Mouse (Mus musculus) thymus, postnatal 14 days (tissue): ENCODE results near the gene Art4.
"Not testable (repeated sequence)": the region's sequence is repeated elsewhere in the genome, so short reads cannot be mapped to it uniquely, and the experiment has no call there.

ENCODE experiments used
- DNase-seq: peaks from one replicate; pipeline ENCODE4 v3.0.0; 2021

Art4 gene

DNA sequence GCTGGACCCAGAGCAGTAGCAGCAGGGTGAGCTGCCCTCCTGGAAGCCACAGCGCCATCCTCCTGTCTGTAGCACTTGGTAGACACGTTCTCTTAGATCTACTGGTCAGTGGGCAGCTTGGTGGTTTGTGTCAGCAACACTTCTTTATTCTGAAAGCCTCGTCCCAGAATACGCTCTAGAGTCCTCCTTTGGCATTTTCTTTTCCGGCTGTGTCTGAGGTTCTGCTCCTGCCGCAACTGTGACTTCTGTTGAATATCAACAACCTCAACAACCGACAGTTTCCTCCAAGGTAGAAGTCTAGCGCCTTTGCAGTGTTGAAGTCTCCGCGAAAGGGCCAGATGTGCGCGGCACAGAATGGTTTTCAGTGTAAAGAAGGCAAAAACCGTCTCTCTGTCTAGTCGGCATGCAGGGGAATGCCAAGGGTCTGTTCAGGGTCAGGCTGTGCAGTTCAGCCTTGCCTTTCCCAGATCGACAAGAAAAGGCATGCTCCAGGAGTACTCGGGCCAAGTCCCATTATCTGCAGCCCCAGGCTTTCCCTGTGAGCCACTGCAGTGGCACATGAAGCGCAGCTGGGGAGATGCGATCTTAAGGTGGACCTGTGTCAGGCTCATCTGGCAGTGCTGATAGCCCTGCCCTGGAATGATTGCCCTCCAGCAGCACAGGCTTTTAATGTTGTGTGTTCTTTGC is at the start of gene Art4:
Art4 (minus strand) TSS at position 548 of the 687 bp plus-strand sequence.
- peak; percentile 75 for DNase-seq

DNA sequence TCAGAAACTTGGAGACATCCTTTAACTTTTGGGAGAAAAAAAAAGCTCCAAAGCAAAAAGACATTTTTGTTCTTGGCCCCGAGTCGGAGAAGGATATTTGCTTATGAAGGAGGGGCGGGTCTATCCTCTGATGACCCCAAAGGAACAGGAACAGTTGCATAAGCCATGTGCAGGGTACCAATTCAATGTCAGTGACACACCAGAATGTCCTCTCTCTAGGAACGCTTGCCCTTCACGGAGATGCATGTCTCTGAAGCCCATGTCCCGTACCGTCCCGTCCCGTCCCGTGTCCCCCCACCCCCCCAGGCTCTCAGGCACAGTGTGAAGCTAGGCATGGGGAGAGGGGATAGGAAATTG is 49.4 kb upstream of the Art4 start:
- no peak for DNase-seq

DNA sequence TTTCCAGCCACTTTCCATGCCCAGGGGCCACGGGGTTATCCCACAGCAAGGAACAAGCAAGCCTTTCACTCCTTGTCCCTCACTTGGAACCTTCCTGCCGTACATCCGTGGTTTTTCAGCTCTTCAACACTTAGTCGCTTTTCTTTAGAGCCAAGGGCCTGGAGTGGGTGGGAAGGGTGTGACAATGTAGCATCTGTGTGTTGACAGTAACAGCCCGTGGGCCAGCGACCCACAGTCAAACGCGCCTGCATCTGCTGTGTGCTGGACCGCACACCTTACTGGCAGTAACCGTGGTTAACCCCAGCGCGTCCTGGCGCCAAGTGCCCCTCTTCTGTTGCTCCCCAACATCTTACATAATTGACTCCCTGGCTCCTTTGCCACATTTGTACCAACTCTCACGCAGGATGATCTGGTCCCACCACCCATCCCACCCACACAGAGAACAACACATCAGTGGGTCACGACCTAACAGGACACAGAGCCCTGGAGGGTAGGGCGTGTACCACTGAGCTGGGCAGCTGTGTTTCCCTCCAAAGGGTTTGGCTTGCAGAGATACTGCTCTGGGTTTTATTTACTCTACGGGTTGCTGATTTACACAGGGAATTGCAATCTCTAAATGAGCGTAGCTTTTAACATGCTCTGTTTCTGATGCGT is 48.9 kb upstream of the Art4 start:
- DNase-seq, result no peak

DNA sequence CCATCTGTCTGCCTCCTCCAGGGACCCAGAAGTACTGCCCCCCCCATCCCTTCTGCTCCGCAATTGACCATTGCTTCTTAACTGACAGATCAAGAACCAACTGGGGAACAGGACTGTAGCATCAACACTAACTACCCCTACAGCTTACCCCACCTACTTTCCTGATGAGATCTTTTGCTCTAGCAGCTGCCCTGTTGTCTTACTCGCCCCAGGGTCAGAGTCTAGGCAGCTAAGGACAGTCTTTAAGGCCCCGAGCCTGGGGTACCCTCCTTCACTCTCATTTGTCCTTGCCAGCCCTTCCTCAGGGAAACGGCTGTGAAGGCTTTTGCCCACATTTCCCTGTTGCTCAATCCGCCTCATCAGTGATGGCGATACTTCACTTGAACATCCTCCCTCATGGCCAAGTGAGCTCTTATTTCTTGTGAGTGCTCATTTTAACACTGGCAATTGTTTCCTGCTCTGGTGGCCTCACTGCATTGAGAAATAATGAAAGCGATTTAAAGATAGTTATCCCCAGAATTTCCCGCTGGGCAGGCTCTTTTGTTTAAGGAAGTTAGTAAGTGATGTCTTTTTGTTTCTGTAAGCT is 46.4 kb upstream of the Art4 start:
- no peak for DNase-seq

DNA sequence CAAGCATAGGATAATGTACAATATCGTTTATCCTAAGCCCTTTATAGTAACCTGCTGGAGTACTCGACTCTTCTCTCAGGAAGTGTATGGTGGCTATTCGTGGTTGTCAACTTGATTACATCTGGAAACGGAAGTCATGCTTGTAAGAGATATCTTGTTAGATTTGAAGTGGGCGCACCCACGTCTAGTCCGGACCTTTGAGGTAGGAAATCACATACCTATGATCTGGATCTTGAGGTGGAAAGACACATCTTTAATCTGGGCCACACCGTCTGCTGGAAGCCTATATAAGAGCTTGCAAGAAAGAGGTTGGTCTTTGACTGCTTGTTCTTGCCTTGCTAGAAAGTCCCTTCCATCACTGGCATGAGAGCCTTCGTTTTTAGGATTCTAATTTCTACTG is 45.0 kb upstream of the Art4 start:
- no peak for DNase-seq

DNA sequence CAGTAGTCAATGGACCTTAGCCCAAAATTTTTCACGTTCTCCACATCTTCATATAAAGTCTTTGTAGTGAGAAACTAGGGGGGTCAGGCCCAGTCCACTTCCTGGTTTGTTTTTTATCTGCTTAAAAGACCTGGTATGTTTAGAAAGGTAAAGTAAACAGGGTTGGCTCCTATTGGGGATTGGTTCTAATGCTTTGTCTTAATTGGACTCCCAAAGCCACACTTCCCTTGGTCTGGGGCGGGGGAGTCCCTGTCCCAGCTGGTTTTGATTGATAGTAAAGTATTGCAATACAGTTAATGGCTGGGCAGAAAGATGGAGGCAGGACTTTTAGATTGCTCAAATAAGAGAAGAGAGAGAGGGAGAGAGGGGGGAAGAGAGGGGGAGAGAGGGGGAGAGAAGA is 43.5 kb upstream of the Art4 start:
- DNase-seq, result no peak

DNA sequence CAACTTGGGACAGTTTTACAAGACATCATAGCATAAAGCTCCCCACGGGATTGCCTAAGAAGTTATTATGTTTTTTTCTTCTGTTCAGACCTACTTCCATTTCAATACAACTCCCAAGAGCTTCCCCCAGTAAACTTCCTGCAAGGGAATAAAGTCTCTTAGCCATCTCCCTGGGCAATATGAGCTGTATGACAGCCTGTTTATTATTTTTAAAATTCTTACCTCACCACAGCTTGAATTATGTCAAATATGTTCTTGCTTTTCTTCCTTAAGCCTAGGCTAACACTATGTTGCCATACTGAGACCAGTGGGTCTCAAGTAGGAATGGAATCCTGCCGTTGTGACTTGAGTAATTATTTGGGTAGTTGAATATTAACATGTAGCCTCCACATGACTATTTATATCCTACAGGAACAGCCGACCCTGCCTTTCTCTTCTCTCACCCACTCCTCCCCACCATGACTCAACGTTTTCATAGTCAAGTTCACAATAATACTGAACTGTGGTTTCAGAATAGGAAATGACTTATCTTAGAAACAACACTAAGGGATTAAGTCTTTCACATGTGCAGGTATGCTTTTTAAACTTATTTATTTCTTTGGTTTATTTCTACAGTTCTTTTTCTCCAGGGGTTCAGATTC is 43.0 kb upstream of the Art4 start:
- no peak for DNase-seq

DNA sequence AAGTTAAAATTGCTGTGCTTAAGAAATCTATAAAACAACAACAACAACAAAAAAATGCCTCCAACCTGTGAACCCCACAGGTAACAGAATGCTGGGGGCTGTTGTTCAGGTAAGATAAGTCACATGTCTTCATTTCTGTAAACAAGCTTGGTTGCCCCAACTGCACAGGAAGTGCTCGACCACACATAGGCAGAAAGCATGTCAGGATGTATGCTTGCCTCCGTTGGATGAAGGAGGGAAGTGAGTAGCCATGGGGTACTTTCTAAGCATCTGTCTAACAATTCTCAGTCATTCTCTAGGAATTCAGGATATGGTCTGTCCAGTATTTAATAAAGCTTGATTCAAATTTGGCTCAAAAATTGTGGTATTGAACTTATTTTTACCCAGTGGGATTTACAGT is 41.4 kb upstream of the Art4 start:
- peak; percentile 42 for DNase-seq

DNA sequence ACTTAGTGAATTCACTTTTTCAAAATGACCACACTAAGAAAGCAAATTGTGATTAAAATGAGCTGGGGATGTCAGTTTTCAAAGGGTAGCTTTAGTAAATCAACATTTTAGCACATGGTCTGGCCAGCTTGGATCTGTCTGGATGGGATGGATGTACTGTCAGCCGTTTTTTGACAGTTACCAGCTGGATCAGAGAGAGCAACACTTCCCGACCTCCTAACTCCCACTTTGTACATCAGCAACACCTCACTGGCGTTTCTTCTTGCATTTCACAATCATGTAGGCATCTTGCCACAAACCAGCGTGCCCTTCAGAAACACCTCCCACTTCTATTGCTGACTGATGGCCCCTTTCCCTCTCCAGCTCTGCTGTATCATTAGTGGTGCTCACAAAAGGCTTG is 40.7 kb upstream of the Art4 start:
- no peak for DNase-seq

DNA sequence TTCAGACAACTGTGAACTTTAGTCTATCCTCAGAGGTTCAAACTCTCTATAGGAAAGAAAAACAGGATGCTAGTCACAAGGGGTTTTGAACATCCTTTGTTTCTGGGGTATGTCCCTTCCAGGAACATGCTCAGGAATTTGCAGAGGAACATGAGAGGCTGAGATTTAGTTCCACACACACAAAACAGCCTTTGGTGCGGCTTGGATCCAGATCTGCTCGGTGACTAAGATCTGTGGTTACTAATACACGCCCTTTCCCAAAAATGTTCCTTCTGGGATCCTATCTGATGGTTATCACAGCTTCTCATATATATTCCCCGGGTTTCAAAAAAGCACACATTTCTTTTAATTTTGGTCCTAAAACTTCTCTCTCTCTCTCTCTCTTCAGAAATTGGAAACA is 40.3 kb upstream of the Art4 start:
- no peak for DNase-seq

DNA sequence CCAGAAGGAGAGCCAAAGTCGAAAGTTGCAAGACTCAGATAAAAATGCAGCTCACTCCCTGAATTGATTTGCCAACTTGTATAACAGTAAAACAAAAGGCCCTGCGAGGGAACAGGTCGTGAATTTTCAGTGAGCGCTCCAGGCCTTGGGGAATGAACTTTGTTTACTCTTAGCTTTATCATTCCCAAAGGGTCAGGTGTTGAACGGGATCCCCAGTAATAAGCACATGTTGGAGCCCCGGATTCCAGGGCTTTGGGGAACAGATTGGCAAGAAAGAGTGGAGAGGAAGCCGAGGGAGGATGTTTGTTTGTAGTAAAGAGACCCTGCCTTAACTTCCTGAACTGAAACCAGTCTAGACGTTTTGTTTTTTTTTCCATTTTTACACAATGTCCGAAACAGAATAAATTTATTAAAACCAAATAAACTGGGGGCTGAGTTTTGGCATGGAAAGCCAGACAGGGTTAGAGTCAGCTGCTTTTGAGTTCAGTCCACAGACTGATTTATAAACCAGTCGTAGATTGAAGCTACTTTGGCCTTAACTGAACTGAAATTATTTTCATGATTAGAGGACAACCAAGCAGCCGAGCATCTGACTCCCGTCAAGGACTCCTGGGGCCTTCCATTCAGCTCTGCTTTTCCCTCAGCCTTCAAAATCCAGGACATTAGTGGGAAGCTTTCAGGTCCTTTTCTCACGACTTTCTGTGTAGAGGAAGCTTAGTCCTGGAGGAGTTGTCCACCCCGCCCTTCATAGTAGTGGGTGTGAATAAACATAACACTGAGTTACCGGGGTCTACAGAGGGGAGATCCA is 37.2 kb upstream of the Art4 start:
- no peak for DNase-seq

DNA sequence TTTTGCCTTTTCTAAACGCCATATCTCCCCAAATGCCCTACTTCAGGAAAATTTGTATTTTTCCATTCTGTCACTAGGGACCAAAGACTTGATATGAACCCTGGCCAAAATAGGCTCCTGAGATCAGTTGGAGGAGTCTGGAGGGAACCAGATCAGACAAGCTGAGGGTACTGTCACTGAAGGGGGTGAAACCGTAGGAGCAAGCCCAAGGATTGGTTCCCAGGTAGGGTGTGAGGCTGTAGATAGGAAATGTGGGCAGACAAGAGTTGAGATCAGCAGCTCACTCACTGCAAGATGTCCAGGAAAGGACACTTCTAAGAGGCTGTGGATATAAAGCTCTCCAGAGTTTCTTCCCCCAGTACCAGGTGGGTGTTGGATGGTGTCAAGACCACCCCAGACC is 34.5 kb upstream of the Art4 start:
- no peak for DNase-seq

DNA sequence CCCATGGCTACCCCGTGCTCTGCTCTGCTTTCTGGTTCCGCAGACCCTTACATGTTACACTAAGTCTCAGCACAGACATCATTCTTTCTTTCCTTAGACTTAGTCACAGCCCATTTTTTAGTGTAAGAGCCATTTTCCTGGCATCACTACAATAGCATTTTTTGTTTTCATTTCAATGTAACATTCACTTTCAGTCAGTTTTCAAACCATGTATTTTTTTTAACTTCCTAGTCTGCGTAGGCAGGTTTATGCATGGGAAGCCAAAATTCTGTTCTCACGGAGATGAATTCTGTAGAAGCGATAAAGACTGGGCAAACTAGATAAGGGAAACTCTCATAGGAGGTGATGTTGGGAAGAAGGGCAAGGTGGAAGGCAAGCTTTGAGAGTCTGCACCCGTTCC is 32.0 kb upstream of the Art4 start:
- DNase-seq, result no peak

DNA sequence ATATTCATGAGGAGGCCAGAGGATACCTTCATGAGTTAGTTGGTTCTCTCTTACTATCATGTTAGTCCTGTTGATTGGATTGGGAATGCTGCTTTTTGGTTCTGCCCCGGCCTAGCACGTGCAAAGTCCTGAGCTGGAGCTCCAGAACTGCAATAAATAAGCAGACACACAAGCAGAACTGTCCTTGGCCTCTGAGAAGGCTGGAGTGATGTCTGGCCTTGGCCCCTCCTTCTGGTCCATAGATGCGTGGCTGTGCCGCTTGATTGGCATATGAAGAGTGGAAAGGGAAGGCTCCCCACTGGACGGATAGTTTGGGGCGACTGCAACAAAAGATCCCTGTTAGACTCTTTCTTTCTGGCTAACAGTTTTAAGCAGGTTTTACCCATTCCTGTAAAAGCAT is 31.5 kb upstream of the Art4 start:
- DNase-seq, result no peak

DNA sequence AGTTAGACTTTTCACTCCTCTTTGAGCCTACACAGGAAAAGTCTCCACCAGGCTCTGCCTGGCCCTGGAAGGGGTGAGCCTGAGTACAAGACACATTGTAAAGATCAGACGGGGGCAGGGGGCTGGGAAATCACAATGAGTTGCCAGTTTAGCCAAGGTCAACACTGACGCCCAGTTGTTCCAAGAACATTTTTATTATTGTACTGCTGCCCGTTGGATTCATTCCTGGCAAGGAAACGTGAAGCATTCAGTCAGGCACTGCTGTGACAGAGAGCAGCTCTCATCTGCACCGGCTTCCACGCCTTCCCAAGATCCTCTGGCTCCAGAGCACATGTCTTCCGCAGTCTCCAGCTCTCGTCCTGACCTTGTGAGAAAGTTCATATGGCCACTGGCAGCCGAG is 30.3 kb upstream of the Art4 start:
- DNase-seq, result no peak

DNA sequence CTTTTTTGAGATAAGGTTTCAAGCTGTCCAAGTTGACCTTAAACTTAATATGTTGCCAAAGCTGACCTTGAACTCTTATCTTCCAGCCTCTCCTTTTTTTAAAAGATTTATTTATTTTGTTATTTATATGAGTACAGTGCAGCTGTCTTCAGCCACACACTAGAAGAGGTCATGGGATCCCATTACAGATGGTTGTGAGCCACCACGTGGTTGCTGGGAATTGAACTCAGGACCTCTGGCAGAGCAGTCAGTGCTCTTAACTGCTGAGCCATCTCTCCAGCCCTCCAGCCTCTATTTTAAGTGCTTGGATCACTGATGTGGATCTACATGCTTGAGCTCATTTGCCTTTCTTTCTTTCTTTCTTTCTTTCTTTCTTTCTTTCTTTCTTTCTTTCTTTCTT is 27.2 kb upstream of the Art4 start:
- not testable (repeated sequence) for DNase-seq

DNA sequence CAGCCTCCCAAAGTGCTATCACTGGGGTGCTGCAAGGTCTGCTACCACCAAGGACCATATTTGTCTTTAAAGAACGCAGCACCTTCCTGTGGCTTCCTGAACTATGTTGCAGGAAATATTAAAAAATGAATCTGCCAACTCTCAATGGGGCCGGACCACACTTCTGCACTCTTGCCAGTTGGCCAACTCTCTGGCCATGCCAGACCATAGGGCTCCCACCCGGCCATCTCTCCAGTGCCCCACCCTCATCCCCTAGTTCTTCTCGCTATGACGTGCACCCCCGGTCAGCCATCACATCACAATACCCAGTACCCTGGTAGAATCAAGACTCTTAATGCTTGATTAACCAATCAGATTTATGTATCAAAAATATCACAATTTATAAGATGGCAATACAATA is 26.4 kb upstream of the Art4 start:
- DNase-seq, result no peak

DNA sequence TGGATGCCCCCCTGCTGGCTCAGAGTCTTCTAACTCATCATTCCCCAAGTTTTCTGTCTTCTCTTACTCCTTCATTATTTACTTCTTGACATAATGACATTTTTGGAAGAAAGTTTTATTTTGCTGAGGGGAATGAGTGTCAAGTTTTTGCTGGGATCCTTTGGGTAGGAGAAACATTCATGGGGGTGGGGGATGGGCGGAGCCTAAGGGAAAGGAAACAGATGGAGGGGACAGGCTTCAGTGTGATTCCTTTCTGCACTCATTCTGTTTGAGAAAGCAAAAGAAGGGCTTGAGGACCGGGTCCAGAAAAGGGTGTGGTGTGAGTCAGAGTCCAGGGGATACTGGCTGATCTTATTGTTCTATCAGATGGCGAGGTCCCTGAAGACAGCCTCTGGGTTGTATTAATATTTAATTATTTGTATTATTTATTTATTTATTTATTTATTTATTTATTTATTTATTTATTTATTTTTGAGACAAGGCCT is 25.9 kb upstream of the Art4 start:
- DNase-seq, result no peak

DNA sequence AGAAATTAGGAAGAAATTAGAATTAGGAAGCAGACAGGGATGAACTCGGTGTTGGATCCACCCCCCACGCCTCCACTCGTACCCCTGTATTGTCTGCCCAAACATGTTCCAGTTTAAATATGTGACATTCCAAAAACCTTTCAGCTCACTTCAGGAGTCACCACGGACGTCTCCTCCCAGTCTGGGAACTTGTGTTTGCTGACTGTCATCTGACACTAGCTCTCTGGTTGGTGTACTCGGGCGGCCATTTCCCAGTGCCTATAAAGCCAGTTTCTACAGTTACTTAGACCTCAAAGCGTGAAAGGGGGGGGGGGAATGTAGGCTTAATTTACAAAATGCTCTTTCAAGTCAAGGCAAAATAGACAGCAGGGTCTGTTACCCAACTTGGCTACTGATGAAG is 24.1 kb upstream of the Art4 start:
- no peak for DNase-seq

DNA sequence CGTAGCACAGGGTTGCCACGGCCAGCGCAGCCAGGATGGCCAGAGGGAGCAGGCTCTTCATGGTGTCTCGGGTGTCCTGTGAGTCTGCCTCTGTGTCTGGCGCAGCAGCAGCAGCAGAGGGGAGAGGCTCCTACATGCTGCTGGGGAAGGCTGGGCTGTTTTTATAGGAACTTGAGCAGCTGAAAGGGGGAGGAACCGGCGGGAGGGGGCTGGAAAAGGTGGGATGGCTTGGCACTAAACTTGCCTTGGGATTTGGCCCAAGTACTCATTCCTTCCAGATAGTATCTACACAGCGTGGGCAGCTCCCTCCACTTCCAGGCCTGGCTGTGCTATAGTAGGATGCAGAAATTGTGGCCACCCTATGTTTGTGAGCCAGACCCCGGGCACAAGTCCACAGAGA is 18.1 kb upstream of the Art4 start, which contains the start of gene Mgp:
Mgp (minus strand) TSS at position 154 of the 400 bp plus-strand sequence.
- DNase-seq, result no peak

DNA sequence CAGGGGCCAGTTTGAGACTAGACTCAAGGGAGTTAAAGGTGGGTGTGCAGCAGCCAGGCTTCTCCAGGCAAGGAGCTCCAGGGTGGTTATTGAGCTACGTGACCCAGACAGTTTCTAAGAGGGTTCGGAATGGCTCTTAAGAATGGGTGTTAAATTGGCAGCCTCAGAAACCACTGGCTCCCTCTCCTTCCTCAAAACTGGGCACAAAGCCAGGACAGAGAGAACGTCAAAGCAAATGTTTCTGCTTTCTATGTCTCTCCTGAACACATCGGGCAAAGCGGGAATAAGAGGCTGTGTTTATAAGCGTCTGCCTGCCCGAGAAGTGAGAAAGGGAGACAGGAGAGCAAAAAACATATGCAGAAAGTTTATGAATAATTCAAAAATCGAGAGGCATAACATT is 17.1 kb upstream of the Art4 start:
- DNase-seq, result no peak

DNA sequence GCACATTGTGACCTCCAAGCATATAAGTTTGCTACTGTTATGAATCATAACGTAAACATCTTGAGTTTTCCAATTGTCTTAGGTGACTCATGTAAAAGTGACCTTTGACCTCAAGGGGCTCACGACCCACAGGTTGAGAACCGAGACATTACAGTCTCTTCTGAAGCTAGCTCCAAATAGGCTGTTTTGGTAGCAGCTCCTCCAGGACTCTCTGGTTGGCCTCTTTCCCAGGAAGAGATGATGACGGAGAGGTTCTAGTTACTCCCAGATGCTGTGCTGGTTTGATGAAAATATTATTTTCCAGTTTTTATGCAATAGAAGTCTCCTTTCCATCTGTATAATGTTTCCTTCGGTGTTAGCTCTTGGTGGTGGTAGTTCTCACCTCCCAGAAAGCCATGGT is 11.4 kb upstream of the Art4 start:
- DNase-seq, result no peak

DNA sequence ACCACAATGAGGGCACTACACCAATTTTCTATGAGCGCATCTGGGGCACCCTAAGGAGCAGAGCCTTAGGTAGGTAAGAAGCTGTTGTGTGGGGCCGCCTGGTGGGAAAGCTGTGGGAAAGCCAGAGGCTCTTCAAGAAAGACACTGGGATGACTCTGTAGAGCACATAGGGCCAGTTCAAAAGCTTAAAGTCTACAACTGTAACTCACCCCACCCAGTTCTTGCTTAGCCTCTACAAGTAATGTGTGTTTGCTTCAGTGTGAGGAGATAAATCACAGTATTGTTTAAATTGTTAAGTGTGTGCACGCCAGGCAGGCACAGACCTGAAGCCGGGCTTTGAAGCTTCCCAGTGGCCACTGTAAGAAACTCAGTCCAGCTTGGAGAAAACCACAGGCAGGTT is 8.6 kb upstream of the Art4 start:
- DNase-seq, result no peak
